Mouse (Mus musculus) spleen, adult 2 months (tissue): ENCODE measurements around the gene Cdh20.

Source experiments
- CTCF ChIP-seq: fragments of 200-500 bp; IDR thresholded peaks from 2 replicates; pipeline ENCODE4 v1.5.1; 2011; ENCODE audit warnings: mild to moderate bottlenecking, inconsistent platforms; ENCODE audit not compliant: insufficient read depth, insufficient read length, insufficient replicate concordance; ENCODE audit errors: extremely low read depth
- POLR2A ChIP-seq: fragments of 200-500 bp; IDR thresholded peaks from 2 replicates; pipeline ENCODE4 v1.6.1; 2011; ENCODE audit warnings: low read depth, low read length, inconsistent platforms

DNA sequence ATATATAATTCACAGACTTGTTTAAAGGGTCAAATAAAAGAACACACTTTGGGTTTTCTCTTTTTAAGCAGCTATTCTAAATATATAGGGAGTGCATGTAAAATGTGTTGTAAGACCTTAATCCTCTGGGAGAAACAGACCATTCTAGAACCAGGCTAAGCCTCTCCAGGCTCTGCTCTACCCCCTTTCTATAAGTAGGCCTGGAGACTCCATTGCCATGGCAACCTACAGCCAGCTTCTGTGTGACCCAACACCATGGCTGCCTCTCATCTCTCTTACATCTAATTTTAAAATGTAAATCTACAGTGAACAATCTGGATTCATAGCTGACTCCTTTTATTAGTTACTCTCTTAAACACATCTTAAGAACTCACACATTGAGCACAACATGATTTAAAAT lies 133.5 kb downstream of the Cdh20 start:
- TF ChIP-seq POLR2A (no peak), CTCF (no peak)
